Mouse (Mus musculus) neural tube, embryonic 12.5 days (tissue): ENCODE data around the gene Arhgap19. TPM values are rescaled to one million over a fixed set of nuclear protein-coding genes. Genes with fewer than 3 reads are reported as not detected.

Experiments used
- ATAC-seq: fragments of 200-750 bp; cut with Nextera tagmentation; 2 replicates; pipeline ENCODE4 v1.8.0; 2017; ENCODE audit warnings: low read depth, mild to moderate bottlenecking, moderate TSS enrichment, moderate library complexity; ENCODE audit not compliant: low FRiP score
- H3K27ac ChIP-seq: fragments of 300-500 bp; sonication (generic); 2 replicates; pipeline ENCODE4 v1.5.1; 2016
- H3K27me3 ChIP-seq: fragments of 300-500 bp; sonication (generic); replicated peaks from 2 replicates; pipeline ENCODE4 v1.6.1; 2016; ENCODE audit warnings: mild to moderate bottlenecking
- H3K36me3 ChIP-seq: fragments of 300-500 bp; sonication (generic); 2 replicates; pipeline ENCODE4 v1.6.1; 2016; ENCODE audit warnings: mild to moderate bottlenecking
- H3K4me1 ChIP-seq: fragments of 300-500 bp; sonication (generic); 2 replicates; pipeline ENCODE4 v1.6.1; 2016
- H3K4me2 ChIP-seq: fragments of 300-500 bp; sonication (generic); replicated peaks from 2 replicates; pipeline ENCODE4 v1.6.1; 2016; ENCODE audit warnings: mild to moderate bottlenecking
- H3K4me3 ChIP-seq: fragments of 300-500 bp; sonication (generic); 2 replicates; pipeline ENCODE4 v1.5.1; 2016
- H3K9ac ChIP-seq: fragments of 300-500 bp; sonication (generic); 2 replicates; pipeline ENCODE4 v1.6.1; 2016; ENCODE audit warnings: mild to moderate bottlenecking
- H3K9me3 ChIP-seq: fragments of 300-500 bp; sonication (generic); 2 replicates; pipeline ENCODE4 v1.6.1; 2016; ENCODE audit warnings: mild to moderate bottlenecking
- WGBS: fragments of 180-500 bp; shearing (Covaris S2); methylation state at CpG from one replicate; pipeline ENCODE4 v1.1.7; 2016; 5-methylcytosine and 5-hydroxymethylcytosine counted together
- polyA plus RNA-seq: library from polyadenylated mRNA; unstranded; fragments of >200 nt; fragmentation: Nextera tagmentation; extraction: Ambion mirVana; gene quantifications from 2 replicates; pipeline ENCODE4 v1.2.1, GENCODE M21; 2016

Gene Arhgap19
- polyA plus RNA-seq, 1 experiment from 2014 or later = 21.2 TPM

- Histone ChIP-seq H3K36me3 (no peaks in the 10 kb centered on the region), H3K27me3 (no peaks in the 10 kb centered on the region), H3K4me1 (no peaks in the 10 kb centered on the region), H3K9ac (no peak overlapping the region), H3K27ac (no peak overlapping the region), H3K4me3 (no peak overlapping the region), H3K9me3 (no peaks in the 10 kb centered on the region), H3K4me2 (no peak overlapping the region)
- ATAC-seq = no peak
- WGBS = 92% methylated on average over 10 of the region's 10 CpGs
Observed at GRCm38 (mm10) chr19:41812525-41812924, 10.7 kb upstream of the Arhgap19 start.

- H3K9me3 ChIP-seq = peaks cover 7% of the 10 kb centered on the region; the same call in 1 of the 2 replicates
Observed at GRCm38 (mm10) chr19:41810074-41810473, 8.2 kb upstream of the Arhgap19 start.

GRCm38 (mm10) chr19:41808104-41808634 is 6.3 kb upstream of the Arhgap19 start:
- Histone ChIP-seq H3K4me2 (no peak overlapping the region), H3K27me3 (no peaks in the 10 kb centered on the region), H3K36me3 (no peaks in the 10 kb centered on the region), H3K9me3 (peaks cover 7% of the 10 kb centered on the region; the same call in 1 of the 2 replicates), H3K4me1 (no peaks in the 10 kb centered on the region), H3K27ac (no peak overlapping the region), H3K9ac (no peak overlapping the region), H3K4me3 (no peak overlapping the region)
- 87% methylated on average over 8 of the region's 8 CpGs for WGBS
- no peak for ATAC-seq

More at GRCm38 (mm10) chr19:41810074-41810473, 8.2 kb upstream of the Arhgap19 start:
- Histone ChIP-seq H3K4me1 (no peaks in the 10 kb centered on the region), H3K27me3 (no peaks in the 10 kb centered on the region), H3K36me3 (no peaks in the 10 kb centered on the region), H3K27ac (no peak overlapping the region), H3K4me2 (no peak overlapping the region), H3K9ac (no peak overlapping the region), H3K4me3 (no peak overlapping the region)
- 84% methylated on average over 5 of the region's 5 CpGs for WGBS
- ATAC-seq = no peak

- H3K27ac ChIP-seq = no peak overlapping the region
- no peak overlapping the region for H3K9ac ChIP-seq
- WGBS = 90% methylated on average over 9 of the region's 9 CpGs
- H3K27me3 ChIP-seq = no peaks in the 10 kb centered on the region
- ATAC-seq = no peak
- no peaks in the 10 kb centered on the region for H3K4me1 ChIP-seq
- H3K4me3 ChIP-seq = no peak overlapping the region
- peaks cover 7% of the 10 kb centered on the region; the same call in 1 of the 2 replicates for H3K9me3 ChIP-seq
- H3K4me2 ChIP-seq = no peak overlapping the region
- no peaks in the 10 kb centered on the region for H3K36me3 ChIP-seq
Observed at GRCm38 (mm10) chr19:41807497-41807896, 5.7 kb upstream of the Arhgap19 start.

- H3K9ac ChIP-seq = no peak overlapping the region
- no peak for ATAC-seq
- H3K4me2 ChIP-seq = no peak overlapping the region
- H3K27me3 ChIP-seq = no peaks in the 10 kb centered on the region
- H3K9me3 ChIP-seq = peaks cover 7% of the 10 kb centered on the region; the same call in 1 of the 2 replicates
- no peak overlapping the region for H3K27ac ChIP-seq
- WGBS = 89% methylated on average over 4 of the region's 4 CpGs
- H3K4me1 ChIP-seq = peaks cover 4% of the 10 kb centered on the region; the same call in 1 of the 2 replicates
- no peak overlapping the region for H3K4me3 ChIP-seq
- H3K36me3 ChIP-seq = no peaks in the 10 kb centered on the region
Observed at GRCm38 (mm10) chr19:41805831-41806230, 4.0 kb upstream of the Arhgap19 start.

- ATAC-seq = no peak
- H3K9me3 ChIP-seq = peaks cover 7% of the 10 kb centered on the region; the same call in 1 of the 2 replicates
Observed at GRCm38 (mm10) chr19:41803322-41803721, 1.5 kb upstream of the Arhgap19 start.

GRCm38 (mm10) chr19:41800986-41801741 is 683 bp downstream of the Arhgap19 start:
- Histone ChIP-seq H3K27me3 (no peaks in the 10 kb centered on the region), H3K9me3 (peaks cover 7% of the 10 kb centered on the region; the same call in 1 of the 2 replicates), H3K4me2 (peak overlapping the region; percentile 80), H3K4me1 (peaks cover 15% of the 10 kb centered on the region), H3K27ac (no peak overlapping the region), H3K9ac (peak overlapping the region; percentile 79), H3K4me3 (peak overlapping the region; percentile 81), H3K36me3 (no peaks in the 10 kb centered on the region)
- no peak for ATAC-seq
- 6% methylated on average over 26 of the region's 26 CpGs for WGBS

More at GRCm38 (mm10) chr19:41803322-41803721, 1.5 kb upstream of the Arhgap19 start:
- H3K36me3 ChIP-seq = no peaks in the 10 kb centered on the region
- H3K9ac ChIP-seq = no peak overlapping the region
- H3K4me1 ChIP-seq = peaks cover 15% of the 10 kb centered on the region
- no peak overlapping the region for H3K4me3 ChIP-seq
- no peaks in the 10 kb centered on the region for H3K27me3 ChIP-seq
- no peak overlapping the region for H3K4me2 ChIP-seq
- 43% methylated on average over 7 of the region's 7 CpGs for WGBS
- no peak overlapping the region for H3K27ac ChIP-seq

GRCm38 (mm10) chr19:41800451-41800850 is 1.4 kb downstream of the Arhgap19 start:
- H3K4me2 ChIP-seq = peak overlapping the region; percentile 80
- no peak overlapping the region for H3K27ac ChIP-seq
- H3K27me3 ChIP-seq = no peaks in the 10 kb centered on the region
- no peaks in the 10 kb centered on the region for H3K36me3 ChIP-seq
- H3K4me3 ChIP-seq = peak overlapping the region; percentile 81; the same call in 1 of the 2 replicates
- H3K9ac ChIP-seq = 0 out of 2 replicates have a peak overlapping the region, but pooled peaks have one; percentile 33
- H3K9me3 ChIP-seq = 0 out of 2 replicates have a peak, but pooled peaks cover 1% of the 10 kb centered on the region
- WGBS = 55% methylated on average over 6 of the region's 6 CpGs
- peaks cover 15% of the 10 kb centered on the region for H3K4me1 ChIP-seq
- no peak for ATAC-seq

- H3K27me3 ChIP-seq = no peaks in the 10 kb centered on the region
- no peak overlapping the region for H3K9ac ChIP-seq
- 94% methylated on average over 6 of the region's 6 CpGs for WGBS
- no peak overlapping the region for H3K4me2 ChIP-seq
- H3K36me3 ChIP-seq = no peaks in the 10 kb centered on the region
- no peak overlapping the region for H3K4me3 ChIP-seq
- H3K4me1 ChIP-seq = peaks cover 15% of the 10 kb centered on the region
- no peaks in the 10 kb centered on the region for H3K9me3 ChIP-seq
- no peak overlapping the region for H3K27ac ChIP-seq
- ATAC-seq = no peak
Observed at GRCm38 (mm10) chr19:41797536-41797935, 4.3 kb downstream of the Arhgap19 start.

GRCm38 (mm10) chr19:41796789-41797327 is 5.0 kb downstream of the Arhgap19 start:
- ATAC-seq = no peak
- Histone ChIP-seq H3K4me2 (no peak overlapping the region), H3K4me1 (peaks cover 15% of the 10 kb centered on the region), H3K27me3 (no peaks in the 10 kb centered on the region), H3K4me3 (no peak overlapping the region), H3K9ac (no peak overlapping the region), H3K36me3 (no peaks in the 10 kb centered on the region), H3K27ac (no peak overlapping the region), H3K9me3 (no peaks in the 10 kb centered on the region)
- WGBS = 89% methylated on average over 12 of the region's 12 CpGs

GRCm38 (mm10) chr19:41796148-41796760 is 5.6 kb downstream of the Arhgap19 start:
- H3K9ac ChIP-seq = no peak overlapping the region
- H3K4me2 ChIP-seq = no peak overlapping the region
- H3K36me3 ChIP-seq = peaks cover 2% of the 10 kb centered on the region; the same call in 1 of the 2 replicates
- H3K9me3 ChIP-seq = no peaks in the 10 kb centered on the region
- no peak overlapping the region for H3K4me3 ChIP-seq
- no peak overlapping the region for H3K27ac ChIP-seq
- no peak for ATAC-seq
- no peaks in the 10 kb centered on the region for H3K27me3 ChIP-seq
- WGBS = 84% methylated on average over 3 of the region's 3 CpGs
- peaks cover 15% of the 10 kb centered on the region for H3K4me1 ChIP-seq

GRCm38 (mm10) chr19:41794901-41795300 is 6.9 kb downstream of the Arhgap19 start:
- Histone ChIP-seq H3K27me3 (no peaks in the 10 kb centered on the region), H3K4me3 (no peak overlapping the region), H3K9ac (no peak overlapping the region), H3K36me3 (peaks cover 4% of the 10 kb centered on the region; the same call in 1 of the 2 replicates), H3K9me3 (no peaks in the 10 kb centered on the region), H3K4me1 (peaks cover 2% of the 10 kb centered on the region; the same call in 1 of the 2 replicates), H3K27ac (no peak overlapping the region), H3K4me2 (no peak overlapping the region)
- ATAC-seq = no peak
- 86% methylated on average over 6 of the region's 6 CpGs for WGBS
